Mouse (Mus musculus) left cerebral cortex, postnatal 36 days (tissue): ENCODE results near the gene Aplf. TPM values are rescaled to one million over a fixed set of nuclear protein-coding genes. Genes with fewer than 3 reads are reported as not detected.

Experiments
- DNase-seq, 2 experiments: peaks; one replicate each; pipeline ENCODE4 v3.0.0; 2021 to 2022; ENCODE audit warnings: low spot score in 2 of 2, mixed read lengths in 1 of 2
- intact Hi-C: fragments of 180-260 bp; cut with DNase I; formaldehyde crosslinking; loops from one replicate; pipeline ENCODE4 v1.15.1; 2025
- total RNA-seq, 2 experiments: library from RNA; stranded (reverse); gene quantifications; 2 replicates each; pipeline ENCODE4 v1.2.3; 2021

Gene Aplf
- 1 to 10 TPM; 8.2 to 8.5 TPM for total RNA-seq

- peak; percentile 87 to 88 for DNase-seq
- intact Hi-C loops, result loop anchor here (5.0 kb wide), 1 partner anchor 205 kb away; no protein-coding TSS in a partner anchor
Observed at GRCm38 (mm10) chr6:87671771-87672517, at the start of gene Aplf. TSS of gene Aplf (minus strand) at chr6:87672193.

- intact Hi-C loops, result no loop called here
- DNase-seq, result no peak
Observed at GRCm38 (mm10) chr6:87714091-87714490, 42.1 kb upstream of the Aplf start.

GRCm38 (mm10) chr6:87712311-87712710 lies 40.3 kb upstream of the Aplf start:
- intact Hi-C loops, result no loop called here
- no peak for DNase-seq

- DNase-seq, result no peak
- intact Hi-C loops, result no loop called here
Observed at GRCm38 (mm10) chr6:87706246-87706645, 34.3 kb upstream of the Aplf start.

- DNase-seq, result no peak
- intact Hi-C loops, result no loop called here
Observed at GRCm38 (mm10) chr6:87696544-87696943, 24.6 kb upstream of the Aplf start.

- intact Hi-C loops, result no loop called here
- DNase-seq, result no peak
Observed at GRCm38 (mm10) chr6:87695947-87696346, 24.0 kb upstream of the Aplf start.

- intact Hi-C loops, result no loop called here
- DNase-seq, result no peak
Observed at GRCm38 (mm10) chr6:87680418-87680817, 8.4 kb upstream of the Aplf start.

GRCm38 (mm10) chr6:87672661-87673060 lies 668 bp upstream of the Aplf start:
- no peak for DNase-seq
- intact Hi-C loops, result loop anchor here (5.0 kb wide), 1 partner anchor 205 kb away; no protein-coding TSS in a partner anchor

- no peak for DNase-seq
- intact Hi-C loops, result loop anchor here (5.0 kb wide), 1 partner anchor 204 kb away; no protein-coding TSS in a partner anchor
Observed at GRCm38 (mm10) chr6:87671353-87671752, 640 bp downstream of the Aplf start.

- DNase-seq, result peak in 1 of 2 experiments; percentile 24
- intact Hi-C loops, result loop anchor here (2.0 to 5.0 kb wide), 2 partner anchors 55 to 203 kb away; no protein-coding TSS in a partner anchor
Observed at GRCm38 (mm10) chr6:87669894-87670588, 2.0 kb downstream of the Aplf start.

GRCm38 (mm10) chr6:87668733-87669132 lies 3.3 kb downstream of the Aplf start:
- intact Hi-C loops, result loop anchor here (2.0 kb wide), 1 partner anchor 54 kb away; no protein-coding TSS in a partner anchor
- no peak for DNase-seq

GRCm38 (mm10) chr6:87667804-87668203 lies 4.2 kb downstream of the Aplf start:
- DNase-seq, result no peak
- intact Hi-C loops, result loop anchor here (2.0 kb wide), 1 partner anchor 53 kb away; no protein-coding TSS in a partner anchor

- intact Hi-C loops, result no loop called here
Observed at GRCm38 (mm10) chr6:87663445-87663844, 8.5 kb downstream of the Aplf start.

GRCm38 (mm10) chr6:87662197-87662596 lies 9.8 kb downstream of the Aplf start:
- DNase-seq, result no peak
- intact Hi-C loops, result no loop called here

More at GRCm38 (mm10) chr6:87663445-87663844, 8.5 kb downstream of the Aplf start:
- DNase-seq, result no peak

GRCm38 (mm10) chr6:87661707-87662106 lies 10.3 kb downstream of the Aplf start:
- no peak for DNase-seq
- intact Hi-C loops, result no loop called here

- intact Hi-C loops, result no loop called here
- DNase-seq, result no peak
Observed at GRCm38 (mm10) chr6:87658816-87659215, 13.2 kb downstream of the Aplf start.

GRCm38 (mm10) chr6:87653904-87654638 lies 17.9 kb downstream of the Aplf start:
- DNase-seq, result no peak
- intact Hi-C loops, result no loop called here

GRCm38 (mm10) chr6:87653478-87653877 lies 18.5 kb downstream of the Aplf start:
- DNase-seq, result no peak
- intact Hi-C loops, result no loop called here

- intact Hi-C loops, result no loop called here
Observed at GRCm38 (mm10) chr6:87652670-87653069, 19.3 kb downstream of the Aplf start.

GRCm38 (mm10) chr6:87651787-87652186 lies 20.2 kb downstream of the Aplf start:
- intact Hi-C loops, result no loop called here
- no peak for DNase-seq

More at GRCm38 (mm10) chr6:87652670-87653069, 19.3 kb downstream of the Aplf start:
- no peak for DNase-seq
